Mouse (Mus musculus): Measurements from ENCODE around the gene Dock3.

Dock3 gene

GRCm38 (mm10) chr9:106890496-106891240 is 341.0 kb downstream of the Dock3 start:
- DNase-seq (ENCODE audit: extremely low read depth, insufficient read length, low spot score): no peak

GRCm38 (mm10) chr9:106889321-106889720 is 342.4 kb downstream of the Dock3 start:
- no peak for DNase-seq (ENCODE audit: extremely low read depth, insufficient read length, low spot score)

- no peak for DNase-seq (ENCODE audit: extremely low read depth, insufficient read length, low spot score)
These were observed 343.4 kb downstream of the Dock3 start for GRCm38 (mm10) chr9:106888346-106888745.

GRCm38 (mm10) chr9:106886828-106887702 is 344.6 kb downstream of the Dock3 start, which contains the start of gene Rbm15b:
Gene Rbm15b, minus strand, starts transcription at chr9:106887428.
- peak; percentile 96 for DNase-seq (ENCODE audit: extremely low read depth, insufficient read length, low spot score)

GRCm38 (mm10) chr9:106885901-106886731 is 345.6 kb downstream of the Dock3 start:
- peak; percentile 43 for DNase-seq (ENCODE audit: extremely low read depth, insufficient read length, low spot score)

GRCm38 (mm10) chr9:106884996-106885900 is 346.5 kb downstream of the Dock3 start:
- no peak for DNase-seq (ENCODE audit: extremely low read depth, insufficient read length, low spot score)

GRCm38 (mm10) chr9:106884306-106884705 is 347.4 kb downstream of the Dock3 start:
- peak; percentile 28 for DNase-seq (ENCODE audit: extremely low read depth, insufficient read length, low spot score)

GRCm38 (mm10) chr9:106883085-106883484 is 348.6 kb downstream of the Dock3 start:
- DNase-seq (ENCODE audit: extremely low read depth, insufficient read length, low spot score): no peak

GRCm38 (mm10) chr9:106882176-106882575 is 349.5 kb downstream of the Dock3 start:
- DNase-seq (ENCODE audit: extremely low read depth, insufficient read length, low spot score): no peak

GRCm38 (mm10) chr9:106881071-106881755 is 350.5 kb downstream of the Dock3 start:
- DNase-seq (ENCODE audit: extremely low read depth, insufficient read length, low spot score): no peak

GRCm38 (mm10) chr9:106879471-106879870 is 352.2 kb downstream of the Dock3 start:
- no peak for DNase-seq (ENCODE audit: extremely low read depth, insufficient read length, low spot score)

GRCm38 (mm10) chr9:106876666-106877065 is 355.0 kb downstream of the Dock3 start:
- DNase-seq (ENCODE audit: extremely low read depth, insufficient read length, low spot score): no peak

GRCm38 (mm10) chr9:106874216-106874615 is 357.5 kb downstream of the Dock3 start:
- no peak for DNase-seq (ENCODE audit: extremely low read depth, insufficient read length, low spot score)

GRCm38 (mm10) chr9:106858036-106858435 is 373.7 kb downstream of the Dock3 start:
- DNase-seq (ENCODE audit: extremely low read depth, insufficient read length, low spot score): no peak

GRCm38 (mm10) chr9:106856664-106857063 is 375.0 kb downstream of the Dock3 start:
- DNase-seq (ENCODE audit: extremely low read depth, insufficient read length, low spot score): no peak

All from 3134 (cell line).